Mouse (Mus musculus): ENCODE data around the gene Cog4. TPM values are rescaled to one million over a fixed set of nuclear protein-coding genes. Genes with fewer than 3 reads are reported as not detected.
"Not testable (repeated sequence)": the region's sequence is repeated elsewhere in the genome, so short reads cannot be mapped to it uniquely, and the experiment has no call there.

Gene Cog4
- polyA plus RNA-seq, 1 experiment: 52.6 TPM

- no peaks in the 10 kb centered on the region for H3K4me1 ChIP-seq (ENCODE audit: control insufficient read depth, insufficient read depth, insufficient read length, low read length)
- H3K27ac ChIP-seq (replicated peaks; ENCODE audit: low read depth, low read length): no peak overlapping the region
- no peak overlapping the region for H3K4me3 ChIP-seq (ENCODE audit: insufficient read depth, low read depth, low read length)
Observed at GRCm38 (mm10) chr8:110851186-110851585, 4.8 kb downstream of the Cog4 start.

DNA sequence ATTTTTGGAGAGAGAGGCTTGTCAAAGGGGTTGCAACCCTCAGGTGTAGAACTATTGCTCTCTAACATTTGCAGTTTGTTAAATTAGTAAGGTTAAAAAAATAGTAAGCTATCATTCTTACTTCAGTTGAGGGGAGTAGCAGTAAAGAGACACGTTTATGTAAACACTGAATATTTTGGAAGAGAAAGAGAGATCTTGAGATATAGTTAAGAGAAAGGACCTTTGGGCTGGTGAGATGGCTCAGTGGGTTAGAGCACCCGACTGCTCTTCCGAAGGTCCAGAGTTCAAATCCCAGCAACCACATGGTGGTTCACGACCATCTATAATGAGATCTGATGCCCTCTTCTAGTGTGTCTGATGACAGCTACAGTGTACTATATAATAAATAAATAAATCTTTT, 9.7 kb downstream of the Cog4 start:
- not testable (repeated sequence) for H3K4me1 ChIP-seq (ENCODE audit: control insufficient read depth, insufficient read depth, insufficient read length, low read length); H3K27ac ChIP-seq (replicated peaks; ENCODE audit: low read depth, low read length); H3K4me3 ChIP-seq (ENCODE audit: insufficient read depth, low read depth, low read length)

- Histone ChIP-seq H3K4me1 (ENCODE audit: control insufficient read depth, insufficient read depth, insufficient read length, low read length) (no peaks in the 10 kb centered on the region), H3K4me3 (ENCODE audit: insufficient read depth, low read depth, low read length) (no peak overlapping the region), H3K27ac (replicated peaks; ENCODE audit: low read depth, low read length) (no peak overlapping the region)
Observed at GRCm38 (mm10) chr8:110856760-110857461, 10.5 kb downstream of the Cog4 start.

DNA sequence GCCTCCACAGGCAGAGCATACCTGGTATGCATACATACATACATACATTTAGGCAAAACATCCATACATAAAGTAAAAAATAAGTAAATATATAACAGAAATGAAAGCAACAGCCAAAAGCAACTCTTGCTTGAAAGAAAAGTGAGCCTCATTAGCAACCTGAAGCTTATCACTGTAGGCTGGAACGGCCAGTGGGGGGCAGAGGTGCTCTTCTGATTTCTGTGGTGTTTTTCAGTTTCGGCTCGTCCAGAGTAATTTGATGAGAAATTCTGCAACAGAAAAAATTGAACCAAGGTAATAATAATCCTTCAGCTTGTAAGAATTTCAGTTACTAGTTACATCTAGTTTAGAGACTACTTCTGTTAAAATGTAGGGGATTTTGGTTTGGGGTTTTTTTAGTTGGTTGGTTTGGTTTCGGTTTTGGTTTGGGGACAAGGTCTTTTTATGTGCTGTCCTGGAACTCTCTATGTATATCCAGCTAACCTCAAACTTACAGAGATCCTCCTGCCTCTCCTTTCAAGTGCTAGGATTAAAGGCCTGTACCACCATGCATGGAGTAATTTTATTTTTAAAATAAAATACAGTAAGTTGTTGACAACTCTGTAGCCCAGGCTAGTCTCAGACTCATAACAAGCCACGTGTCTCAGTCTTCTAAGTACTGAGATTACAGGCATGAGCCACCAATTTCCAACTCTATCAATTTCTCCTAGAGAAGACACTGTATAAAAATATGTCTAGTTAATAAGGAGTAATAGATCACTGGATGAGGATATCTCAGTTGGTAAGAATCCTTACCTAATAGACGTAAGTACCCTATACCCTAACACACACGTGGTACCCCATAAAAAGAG, 13.5 kb downstream of the Cog4 start:
- Histone ChIP-seq H3K27ac (replicated peaks; ENCODE audit: low read depth, low read length) (no peak overlapping the region), H3K4me1 (ENCODE audit: control insufficient read depth, insufficient read depth, insufficient read length, low read length) (no peaks in the 10 kb centered on the region), H3K4me3 (ENCODE audit: insufficient read depth, low read depth, low read length) (no peak overlapping the region)

GRCm38 (mm10) chr8:110861347-110862025, 15.1 kb downstream of the Cog4 start:
- not testable (repeated sequence) for H3K4me1 ChIP-seq (ENCODE audit: control insufficient read depth, insufficient read depth, insufficient read length, low read length); H3K27ac ChIP-seq (replicated peaks; ENCODE audit: low read depth, low read length); H3K4me3 ChIP-seq (ENCODE audit: insufficient read depth, low read depth, low read length)

GRCm38 (mm10) chr8:110870501-110870900, 24.1 kb downstream of the Cog4 start:
- H3K27ac ChIP-seq (replicated peaks; ENCODE audit: low read depth, low read length): no peak overlapping the region
- no peak overlapping the region for H3K4me3 ChIP-seq (ENCODE audit: insufficient read depth, low read depth, low read length)
- H3K4me1 ChIP-seq (ENCODE audit: control insufficient read depth, insufficient read depth, insufficient read length, low read length): no peaks in the 10 kb centered on the region

DNA sequence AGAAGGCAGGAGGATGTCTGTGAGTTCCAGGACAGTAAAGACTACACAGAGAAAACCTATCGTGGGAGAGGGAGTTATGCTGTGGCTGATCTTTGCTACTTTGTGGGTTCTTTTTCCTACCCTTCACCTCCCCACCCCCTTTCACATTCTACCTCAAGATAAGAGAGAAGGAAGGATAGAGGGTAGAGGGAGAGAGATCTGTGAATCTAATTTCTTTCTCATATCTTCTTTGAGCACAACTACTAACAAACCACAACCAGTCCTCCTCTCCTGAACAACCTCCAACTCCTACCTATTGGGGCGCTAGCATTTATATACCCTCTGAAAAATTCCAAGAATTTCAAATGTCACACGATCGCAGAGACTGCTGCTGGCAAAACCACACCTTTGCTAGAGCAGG, 31.5 kb downstream of the Cog4 start:
- Histone ChIP-seq H3K4me3 (ENCODE audit: insufficient read depth, low read depth, low read length) (no peak overlapping the region), H3K27ac (replicated peaks; ENCODE audit: low read depth, low read length) (no peak overlapping the region), H3K4me1 (ENCODE audit: control insufficient read depth, insufficient read depth, insufficient read length, low read length) (no peaks in the 10 kb centered on the region)

DNA sequence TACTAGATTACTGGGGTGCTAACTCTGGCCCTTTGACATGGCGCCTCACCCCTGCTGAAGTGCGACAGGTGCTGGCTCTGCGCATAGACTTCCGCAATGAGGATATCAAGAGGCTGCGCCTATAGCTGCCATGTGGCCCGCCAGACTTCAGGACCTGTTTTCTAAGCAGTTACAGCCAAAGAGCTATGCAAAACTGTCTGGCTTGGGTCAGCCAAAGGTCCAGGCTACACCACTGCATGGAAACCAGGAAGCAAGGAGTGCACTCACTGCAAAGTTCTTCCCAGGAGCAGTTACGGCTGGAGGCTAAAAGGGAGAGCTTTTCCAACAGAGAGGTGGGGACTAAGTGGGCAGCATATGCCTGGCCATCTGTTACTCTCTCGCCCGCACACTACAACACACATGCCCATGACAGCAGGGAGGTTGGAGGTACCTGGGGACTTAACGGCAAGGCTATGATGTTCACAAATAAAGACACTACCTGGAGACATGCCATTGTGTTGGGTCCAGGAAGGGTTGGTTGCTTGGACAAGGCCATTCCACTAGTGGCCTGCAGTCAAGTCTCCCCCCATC, 35.4 kb downstream of the Cog4 start:
- Histone ChIP-seq H3K27ac (replicated peaks; ENCODE audit: low read depth, low read length) (no peak overlapping the region), H3K4me3 (ENCODE audit: insufficient read depth, low read depth, low read length) (no peak overlapping the region), H3K4me1 (ENCODE audit: control insufficient read depth, insufficient read depth, insufficient read length, low read length) (no peaks in the 10 kb centered on the region)

- H3K4me1 ChIP-seq (ENCODE audit: control insufficient read depth, insufficient read depth, insufficient read length, low read length): no peaks in the 10 kb centered on the region
- no peak overlapping the region for H3K4me3 ChIP-seq (ENCODE audit: insufficient read depth, low read depth, low read length)
- H3K27ac ChIP-seq (replicated peaks; ENCODE audit: low read depth, low read length): no peak overlapping the region
Observed at GRCm38 (mm10) chr8:110883824-110884223, 37.4 kb downstream of the Cog4 start.

GRCm38 (mm10) chr8:110886634-110887033, 40.2 kb downstream of the Cog4 start:
- no peak overlapping the region for H3K4me3 ChIP-seq (ENCODE audit: insufficient read depth, low read depth, low read length)
- no peaks in the 10 kb centered on the region for H3K4me1 ChIP-seq (ENCODE audit: control insufficient read depth, insufficient read depth, insufficient read length, low read length)
- H3K27ac ChIP-seq (replicated peaks; ENCODE audit: low read depth, low read length): no peak overlapping the region

DNA sequence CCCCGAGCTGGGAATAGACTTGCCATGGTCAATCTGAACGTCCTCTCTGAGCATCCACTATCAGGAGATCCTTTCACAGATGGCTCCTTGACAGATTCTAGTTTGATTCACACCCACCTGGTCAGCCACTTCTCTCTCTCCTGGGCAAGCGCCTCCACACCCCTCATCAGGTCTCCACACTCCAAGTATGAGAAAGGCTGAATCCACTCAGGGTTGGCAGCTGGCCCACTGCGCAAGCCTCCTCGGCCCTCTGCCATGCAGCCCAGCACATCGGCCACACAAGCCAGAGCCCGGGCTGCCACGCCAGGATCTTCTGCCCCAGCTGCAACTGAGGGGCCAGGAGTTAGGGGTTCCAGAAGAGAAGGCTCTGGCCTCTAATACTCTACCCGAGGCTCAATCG, 41.2 kb downstream of the Cog4 start:
- H3K4me3 ChIP-seq (ENCODE audit: insufficient read depth, low read depth, low read length): no peak overlapping the region
- H3K4me1 ChIP-seq (ENCODE audit: control insufficient read depth, insufficient read depth, insufficient read length, low read length): no peaks in the 10 kb centered on the region

GRCm38 (mm10) chr8:110888441-110888840, 42.0 kb downstream of the Cog4 start:
- H3K4me3 ChIP-seq (ENCODE audit: insufficient read depth, low read depth, low read length): no peak overlapping the region
- no peak overlapping the region for H3K27ac ChIP-seq (replicated peaks; ENCODE audit: low read depth, low read length)

More for the DNA sequence above, 41.2 kb downstream of the Cog4 start:
- H3K27ac ChIP-seq (replicated peaks; ENCODE audit: low read depth, low read length): no peak overlapping the region

DNA sequence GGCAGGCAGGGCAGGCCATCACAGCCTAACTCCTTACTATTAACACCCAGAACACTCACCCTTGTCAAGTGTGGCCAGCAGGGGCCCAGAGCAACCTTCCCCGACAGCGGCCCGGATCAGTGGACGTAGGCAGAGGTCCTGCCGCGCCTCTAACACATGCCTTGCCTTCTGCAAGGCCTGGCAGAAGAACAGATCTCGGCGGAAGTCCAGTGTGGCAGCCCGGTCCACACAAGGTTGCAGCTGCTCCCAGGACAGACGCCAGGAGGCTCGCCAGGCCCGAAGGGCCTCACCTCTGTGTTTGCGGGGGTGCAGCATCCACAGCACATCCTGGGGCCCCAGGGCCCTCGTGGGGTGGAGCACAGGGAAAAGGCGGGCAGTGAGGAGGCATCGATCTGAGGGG, 42.5 kb downstream of the Cog4 start:
- no peaks in the 10 kb centered on the region for H3K4me1 ChIP-seq (ENCODE audit: control insufficient read depth, insufficient read depth, insufficient read length, low read length)
- H3K27ac ChIP-seq (replicated peaks; ENCODE audit: low read depth, low read length): no peak overlapping the region
- no peak overlapping the region for H3K4me3 ChIP-seq (ENCODE audit: insufficient read depth, low read depth, low read length)

More at GRCm38 (mm10) chr8:110888441-110888840, 42.0 kb downstream of the Cog4 start:
- H3K4me1 ChIP-seq (ENCODE audit: control insufficient read depth, insufficient read depth, insufficient read length, low read length): no peaks in the 10 kb centered on the region

- H3K27ac ChIP-seq (replicated peaks; ENCODE audit: low read depth, low read length): no peak overlapping the region
- H3K4me1 ChIP-seq (ENCODE audit: control insufficient read depth, insufficient read depth, insufficient read length, low read length): no peaks in the 10 kb centered on the region
- no peak overlapping the region for H3K4me3 ChIP-seq (ENCODE audit: insufficient read depth, low read depth, low read length)
Observed at GRCm38 (mm10) chr8:110889904-110890470, 43.6 kb downstream of the Cog4 start.

DNA sequence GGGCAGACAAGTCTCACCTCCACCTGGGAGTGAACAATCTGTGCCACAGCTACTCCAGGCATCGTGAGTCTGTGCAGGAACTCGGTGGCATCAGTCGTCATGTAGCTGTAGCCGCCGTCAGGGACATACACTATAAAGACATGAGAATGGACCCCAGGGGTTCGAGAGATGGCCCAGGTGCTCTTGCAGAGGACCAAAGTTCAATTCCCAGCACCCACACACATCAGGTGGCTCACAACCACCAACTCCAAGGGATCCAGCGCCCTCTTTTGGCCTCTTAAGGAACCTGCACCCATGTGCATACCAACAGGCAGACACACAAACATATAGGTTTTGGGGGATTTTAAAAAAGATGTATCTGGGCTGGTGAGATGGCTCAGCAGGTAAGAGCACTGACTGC, 45.6 kb downstream of the Cog4 start:
- no peak overlapping the region for H3K4me3 ChIP-seq (ENCODE audit: insufficient read depth, low read depth, low read length)

More for the DNA sequence above, 45.6 kb downstream of the Cog4 start:
- no peak overlapping the region for H3K27ac ChIP-seq (replicated peaks; ENCODE audit: low read depth, low read length)
- no peaks in the 10 kb centered on the region for H3K4me1 ChIP-seq (ENCODE audit: control insufficient read depth, insufficient read depth, insufficient read length, low read length)

Measured in brown adipose tissue, adult 24 weeks (tissue).